Mouse (Mus musculus): Measurements from ENCODE around the gene Grk6. TPM values are rescaled to one million over a fixed set of nuclear protein-coding genes. Genes with fewer than 3 reads are reported as not detected.
A peak's percentile ranks its signal among the peaks of the same experiment; 100 is the strongest.
"Not testable (repeated sequence)": the region's sequence is repeated elsewhere in the genome, so short reads cannot be mapped to it uniquely, and the experiment has no call there.

Gene Grk6
- polyA plus RNA-seq, 1 experiment: 109 TPM

DNA sequence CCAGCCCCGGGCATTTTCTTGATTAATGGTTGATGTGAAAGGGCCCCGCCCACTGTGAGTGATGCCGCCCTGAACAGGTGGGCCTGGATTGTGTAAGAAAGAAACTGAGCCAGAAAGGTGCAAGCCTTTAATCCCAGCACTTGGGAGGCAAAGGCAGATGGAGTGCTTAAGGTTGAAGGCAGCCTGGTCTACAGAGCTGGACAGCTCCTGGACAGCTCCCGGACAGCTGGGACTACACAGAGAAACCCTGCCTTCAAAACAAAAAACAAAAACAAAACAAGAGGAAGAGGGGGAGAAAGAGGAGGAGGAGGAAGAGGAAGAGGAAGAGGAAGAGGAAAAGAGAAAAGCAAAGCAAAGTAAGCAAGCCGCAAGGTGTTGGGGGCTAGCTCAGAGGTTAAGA lies 25.7 kb upstream of the Grk6 start:
- WGBS: 68% methylated on average over 5 of the region's 5 CpGs
- TF ChIP-seq CTCF (IDR thresholded peaks at IDR 0.05; ENCODE audit: control insufficient read depth, insufficient read depth, low read length) (no peak), POLR2A (IDR thresholded peaks at IDR 0.05; ENCODE audit: borderline replicate concordance, control insufficient read depth, low read depth, low read length) (no peak)
- H3K4me1 ChIP-seq (ENCODE audit: control insufficient read depth, insufficient read depth, low read length): peaks cover 8% of the 10 kb centered on the region
- no peak overlapping the region for H3K27ac ChIP-seq (ENCODE audit: control insufficient read depth, insufficient read depth, low read depth, low read length, poor library complexity)
- no peak overlapping the region for H3K4me3 ChIP-seq (replicated peaks; ENCODE audit: control insufficient read depth, low read depth, low read length)

- WGBS: 20% methylated on average over 51 of the region's 51 CpGs
Measured at GRCm38 (mm10) chr13:55420018-55420932, 24.6 kb upstream of the Grk6 start.

DNA sequence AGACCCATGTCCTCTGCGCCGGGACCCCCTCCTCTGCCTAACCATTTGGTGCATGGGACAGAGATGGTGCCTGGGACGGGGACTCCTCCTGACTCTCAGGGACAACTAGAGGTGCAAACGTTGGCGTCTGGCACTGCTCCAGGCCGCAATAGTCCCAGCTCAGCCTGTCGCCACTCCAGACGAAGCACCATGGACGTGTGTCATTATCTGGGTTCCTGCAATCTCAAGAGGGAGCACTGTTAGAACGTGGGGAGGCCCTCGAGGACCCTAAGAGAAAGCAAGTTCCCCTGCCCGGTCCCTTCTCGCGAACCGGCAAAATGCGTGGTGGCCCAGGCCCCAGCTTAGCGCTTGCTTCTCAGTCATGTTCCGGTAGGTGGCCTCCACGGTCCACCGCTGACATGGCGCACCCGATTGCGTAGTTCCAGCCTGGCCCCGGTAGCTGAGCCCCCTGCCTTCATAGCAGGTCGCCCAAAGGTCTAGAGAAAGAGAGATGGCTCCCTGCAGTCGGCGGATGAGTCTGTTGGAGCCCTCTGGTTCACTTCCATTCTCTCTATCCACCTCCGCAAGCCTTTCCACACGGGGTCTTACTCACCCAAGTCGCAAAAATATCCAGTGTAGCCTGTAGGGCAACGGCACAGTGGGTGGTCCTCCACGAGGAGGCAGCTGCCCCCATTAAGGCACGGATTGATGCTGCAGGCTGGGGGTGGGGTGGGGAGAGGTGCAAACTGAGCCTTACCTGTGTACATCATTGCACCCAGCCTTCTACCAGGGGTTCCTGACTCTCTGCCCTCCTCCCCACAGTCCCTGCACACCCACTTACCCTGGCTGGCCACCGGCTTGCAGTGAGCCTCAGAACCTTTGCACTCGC lies 23.7 kb upstream of the Grk6 start:
- H3K4me1 ChIP-seq (ENCODE audit: control insufficient read depth, insufficient read depth, low read length): peaks cover 8% of the 10 kb centered on the region
- H3K27ac ChIP-seq (ENCODE audit: control insufficient read depth, insufficient read depth, low read depth, low read length, poor library complexity): peak overlapping the region; percentile 88; the same call in 1 of the 2 replicates
- TF ChIP-seq CTCF (IDR thresholded peaks at IDR 0.05; ENCODE audit: control insufficient read depth, insufficient read depth, low read length) (peak; percentile 95), POLR2A (IDR thresholded peaks at IDR 0.05; ENCODE audit: borderline replicate concordance, control insufficient read depth, low read depth, low read length) (peak; percentile 5; the same call in 1 of the 2 replicates)
- 10% methylated on average over 35 of the region's 35 CpGs for WGBS
- H3K4me3 ChIP-seq (replicated peaks; ENCODE audit: control insufficient read depth, low read depth, low read length): peak overlapping the region; percentile 63

More at GRCm38 (mm10) chr13:55420018-55420932, 24.6 kb upstream of the Grk6 start:
- H3K27ac ChIP-seq (ENCODE audit: control insufficient read depth, insufficient read depth, low read depth, low read length, poor library complexity): peak overlapping the region; percentile 88
- peaks cover 8% of the 10 kb centered on the region for H3K4me1 ChIP-seq (ENCODE audit: control insufficient read depth, insufficient read depth, low read length)
- H3K4me3 ChIP-seq (replicated peaks; ENCODE audit: control insufficient read depth, low read depth, low read length): peak overlapping the region; percentile 63
- TF ChIP-seq POLR2A (IDR thresholded peaks at IDR 0.05; ENCODE audit: borderline replicate concordance, control insufficient read depth, low read depth, low read length): peak; percentile 15; the same call in 1 of the 2 replicates
- TF ChIP-seq CTCF (IDR thresholded peaks at IDR 0.05; ENCODE audit: control insufficient read depth, insufficient read depth, low read length): peak; percentile 30; the same call in 1 of the 2 replicates

GRCm38 (mm10) chr13:55426613-55427012 lies 18.3 kb upstream of the Grk6 start, which contains the start of gene F12:
Gene F12 (minus strand): TSS chr13:55426793.
- peaks cover 5% of the 10 kb centered on the region; the same call in 1 of the 2 replicates for H3K4me1 ChIP-seq (ENCODE audit: control insufficient read depth, insufficient read depth, low read length)
- peak within 1 kb of the TSS; percentile 37; the same call in 1 of the 2 replicates for H3K27ac ChIP-seq (ENCODE audit: control insufficient read depth, insufficient read depth, low read depth, low read length, poor library complexity)
- WGBS: 90% methylated on average over 10 of the region's 10 CpGs
- TF ChIP-seq CTCF (IDR thresholded peaks at IDR 0.05; ENCODE audit: control insufficient read depth, insufficient read depth, low read length) (no peak), POLR2A (IDR thresholded peaks at IDR 0.05; ENCODE audit: borderline replicate concordance, control insufficient read depth, low read depth, low read length) (no peak)
- H3K4me3 ChIP-seq (replicated peaks; ENCODE audit: control insufficient read depth, low read depth, low read length): no peak within 1 kb of the TSS

GRCm38 (mm10) chr13:55429226-55429888 lies 15.5 kb upstream of the Grk6 start:
- TF ChIP-seq CTCF (IDR thresholded peaks at IDR 0.05; ENCODE audit: control insufficient read depth, insufficient read depth, low read length): no peak
- H3K4me3 ChIP-seq (replicated peaks; ENCODE audit: control insufficient read depth, low read depth, low read length): peak overlapping the region; percentile 24
- H3K4me1 ChIP-seq (ENCODE audit: control insufficient read depth, insufficient read depth, low read length): peaks cover 9% of the 10 kb centered on the region; the same call in 1 of the 2 replicates
- peak overlapping the region; percentile 73 for H3K27ac ChIP-seq (ENCODE audit: control insufficient read depth, insufficient read depth, low read depth, low read length, poor library complexity)
- WGBS: 20% methylated on average over 12 of the region's 12 CpGs

DNA sequence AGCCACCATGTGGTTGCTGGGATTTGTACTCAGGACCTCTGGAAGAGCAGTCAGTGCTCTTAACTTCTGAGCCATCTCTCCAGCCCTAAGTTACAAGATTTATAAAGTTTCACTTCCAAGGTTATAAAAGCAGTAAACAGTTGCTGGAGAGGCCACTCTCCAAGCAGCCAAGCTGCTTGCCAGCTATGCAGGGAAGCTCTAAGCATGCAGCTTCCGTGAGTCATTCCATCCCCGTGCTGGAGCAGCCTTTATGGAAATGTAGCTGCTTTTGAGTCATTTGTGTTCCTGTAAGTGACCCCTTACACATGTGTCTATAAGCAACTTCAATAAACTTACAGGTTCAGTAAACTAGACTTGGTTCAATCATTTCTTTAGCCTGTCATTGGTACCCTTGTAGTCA lies 14.3 kb upstream of the Grk6 start:
- 76% methylated on average over 2 of the region's 2 CpGs for WGBS
- Histone ChIP-seq H3K4me1 (ENCODE audit: control insufficient read depth, insufficient read depth, low read length) (peaks cover 9% of the 10 kb centered on the region; the same call in 1 of the 2 replicates), H3K4me3 (replicated peaks; ENCODE audit: control insufficient read depth, low read depth, low read length) (no peak overlapping the region), H3K27ac (ENCODE audit: control insufficient read depth, insufficient read depth, low read depth, low read length, poor library complexity) (no peak overlapping the region)
- TF ChIP-seq CTCF (IDR thresholded peaks at IDR 0.05; ENCODE audit: control insufficient read depth, insufficient read depth, low read length): no peak
- TF ChIP-seq POLR2A (IDR thresholded peaks at IDR 0.05; ENCODE audit: borderline replicate concordance, control insufficient read depth, low read depth, low read length): no peak

GRCm38 (mm10) chr13:55431889-55432685 lies 12.8 kb upstream of the Grk6 start:
- TF ChIP-seq POLR2A (IDR thresholded peaks at IDR 0.05; ENCODE audit: borderline replicate concordance, control insufficient read depth, low read depth, low read length) (no peak), CTCF (IDR thresholded peaks at IDR 0.05; ENCODE audit: control insufficient read depth, insufficient read depth, low read length) (no peak)
- Histone ChIP-seq H3K4me1 (ENCODE audit: control insufficient read depth, insufficient read depth, low read length) (peaks cover 9% of the 10 kb centered on the region; the same call in 1 of the 2 replicates), H3K27ac (ENCODE audit: control insufficient read depth, insufficient read depth, low read depth, low read length, poor library complexity) (peak overlapping the region; percentile 63), H3K4me3 (replicated peaks; ENCODE audit: control insufficient read depth, low read depth, low read length) (no peak overlapping the region)
- 8% methylated on average over 10 of the region's 10 CpGs for WGBS

- 39% methylated on average over 15 of the region's 15 CpGs for WGBS
- H3K27ac ChIP-seq (ENCODE audit: control insufficient read depth, insufficient read depth, low read depth, low read length, poor library complexity); H3K4me1 ChIP-seq (ENCODE audit: control insufficient read depth, insufficient read depth, low read length); H3K4me3 ChIP-seq (replicated peaks; ENCODE audit: control insufficient read depth, low read depth, low read length): not testable (repeated sequence)
Measured at GRCm38 (mm10) chr13:55437111-55437629, 7.7 kb upstream of the Grk6 start.

All from bone marrow, adult 2 months (tissue).